Mouse (Mus musculus): ENCODE data around the gene Txnrd1.

The Txnrd1 gene

DNA sequence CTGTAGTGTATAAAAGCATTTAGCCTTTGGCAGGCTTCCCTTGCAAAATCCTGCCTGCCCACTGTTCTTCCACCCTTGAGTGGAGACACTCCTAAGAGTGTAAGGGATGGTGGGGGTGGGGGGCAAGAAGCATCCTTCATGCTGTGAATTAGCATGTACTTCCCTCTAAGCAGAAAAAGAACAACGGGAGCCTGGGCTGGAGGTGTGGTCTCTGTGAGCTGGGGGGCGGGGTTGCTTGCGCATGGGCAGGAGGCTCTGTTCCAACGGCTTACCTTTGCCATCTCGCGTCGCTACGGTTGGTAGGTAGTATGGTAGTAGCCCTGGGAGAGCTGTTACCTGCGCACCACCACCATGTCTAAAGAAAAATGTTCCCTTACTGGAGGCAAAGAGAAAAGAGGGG, 32.6 kb downstream of the Txnrd1 start, which contains the start of gene Eid3:
TSS of gene Eid3 (plus strand) at position 271 of the 400 bp plus-strand sequence.
- no peak for DNase-seq (ENCODE audit: low spot score)

DNA sequence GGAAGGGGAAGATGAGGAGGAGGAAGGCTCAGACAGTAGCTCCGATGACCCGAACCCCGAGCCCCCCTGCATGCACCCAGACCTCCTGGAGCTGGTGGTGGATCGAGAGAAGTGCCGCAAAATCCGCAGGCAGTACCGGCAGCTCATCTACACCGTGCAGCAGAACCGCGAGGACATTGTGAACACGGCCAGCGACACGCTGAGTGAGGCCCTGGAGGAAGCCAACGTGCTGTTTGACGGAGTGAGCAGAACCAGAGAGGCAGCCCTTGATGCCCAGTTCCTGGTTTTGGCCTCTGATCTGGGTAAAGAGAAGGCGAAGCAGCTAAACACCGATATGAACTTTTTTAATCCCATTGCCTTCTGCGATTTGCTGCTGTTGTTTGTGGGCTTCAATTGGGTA, 33.1 kb downstream of the Txnrd1 start:
- DNase-seq (ENCODE audit: low spot score) = no peak

DNA sequence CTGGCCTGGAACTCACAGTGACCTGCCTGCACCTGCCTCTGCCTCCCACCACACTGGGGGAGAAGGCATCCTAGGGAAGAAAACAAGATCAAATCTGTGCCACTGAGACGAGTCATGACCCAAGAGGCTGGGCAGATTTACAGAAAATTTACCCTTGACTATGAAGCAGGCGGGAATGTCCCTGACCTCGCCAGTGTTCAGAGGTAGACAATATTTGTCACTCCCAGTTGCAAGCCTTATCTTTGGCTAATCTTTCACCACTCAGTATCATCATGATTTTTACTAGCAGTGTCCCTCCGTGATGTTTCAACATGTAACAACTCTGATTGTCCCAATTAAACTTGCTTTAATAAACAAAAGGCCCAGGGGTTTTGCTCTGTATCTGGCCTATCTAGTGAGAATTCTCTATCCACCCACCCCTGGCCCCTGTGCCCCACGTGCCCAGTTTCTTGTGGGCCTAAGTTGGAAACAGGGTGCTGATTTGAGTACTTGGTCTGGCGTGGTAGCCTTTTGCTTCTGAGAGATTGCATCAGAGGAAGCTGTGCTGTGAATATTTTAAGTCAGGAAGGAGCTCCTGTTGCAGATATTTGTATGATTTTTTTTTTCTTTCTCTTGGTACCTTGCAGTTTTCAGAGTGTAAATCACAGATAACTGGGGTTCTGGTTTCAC, 34.8 kb downstream of the Txnrd1 start:
- DNase-seq (ENCODE audit: low spot score) = no peak

DNA sequence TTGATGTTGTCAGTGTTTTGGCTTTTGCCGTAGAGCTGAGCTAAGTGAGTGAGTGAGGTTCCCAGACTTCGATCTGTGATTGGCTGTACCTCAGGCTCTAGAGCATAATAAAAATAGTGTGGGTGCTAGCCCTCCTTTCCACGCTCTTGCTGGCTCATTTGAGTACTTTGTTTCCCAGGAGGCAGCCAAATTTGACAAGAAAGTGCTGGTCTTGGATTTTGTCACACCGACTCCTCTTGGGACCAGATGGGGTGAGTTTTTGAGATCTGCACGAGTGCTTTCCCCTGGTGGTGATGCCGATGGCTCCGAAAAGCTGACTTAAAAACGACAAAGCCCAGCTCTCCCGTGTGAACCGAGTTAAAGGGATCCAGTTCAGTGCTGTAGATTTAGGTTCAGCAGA, 41.7 kb downstream of the Txnrd1 start:
- DNase-seq (ENCODE audit: low spot score) = no peak

DNA sequence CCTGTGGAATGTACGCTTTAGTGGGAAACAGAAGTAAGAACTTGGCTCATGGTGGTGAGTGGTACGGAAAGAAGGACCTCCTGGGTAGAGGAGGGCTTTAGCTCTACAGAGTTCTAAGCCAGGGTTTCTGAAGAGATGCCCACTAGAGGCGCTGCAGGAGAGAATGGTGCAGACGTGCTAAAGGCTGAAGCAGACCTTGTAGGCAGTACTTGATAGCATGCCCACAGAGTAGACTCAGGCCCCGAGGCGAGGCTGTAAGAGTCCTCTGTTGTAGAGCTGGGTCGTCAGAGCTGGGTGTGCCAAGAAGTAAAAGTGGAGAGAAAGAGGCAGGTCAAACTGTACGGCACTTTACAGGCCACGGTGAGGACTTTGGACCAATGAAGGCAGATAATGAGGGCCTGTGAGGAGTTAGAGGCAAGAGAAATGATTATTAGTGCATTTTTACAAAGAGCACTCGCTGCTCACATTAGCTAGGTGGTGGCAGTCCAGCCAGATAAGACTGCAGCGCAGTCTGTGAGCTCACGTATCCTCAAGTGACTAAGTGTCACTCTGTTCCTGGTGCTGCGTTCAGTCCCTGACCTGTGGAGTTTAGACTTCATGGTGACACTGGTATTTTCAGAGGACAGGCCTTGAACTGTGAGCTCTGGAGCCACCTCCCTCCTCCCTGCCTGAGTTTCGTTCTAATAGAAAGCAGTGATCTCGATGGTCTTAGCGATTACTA, 42.5 kb downstream of the Txnrd1 start:
- no peak for DNase-seq (ENCODE audit: low spot score)

DNA sequence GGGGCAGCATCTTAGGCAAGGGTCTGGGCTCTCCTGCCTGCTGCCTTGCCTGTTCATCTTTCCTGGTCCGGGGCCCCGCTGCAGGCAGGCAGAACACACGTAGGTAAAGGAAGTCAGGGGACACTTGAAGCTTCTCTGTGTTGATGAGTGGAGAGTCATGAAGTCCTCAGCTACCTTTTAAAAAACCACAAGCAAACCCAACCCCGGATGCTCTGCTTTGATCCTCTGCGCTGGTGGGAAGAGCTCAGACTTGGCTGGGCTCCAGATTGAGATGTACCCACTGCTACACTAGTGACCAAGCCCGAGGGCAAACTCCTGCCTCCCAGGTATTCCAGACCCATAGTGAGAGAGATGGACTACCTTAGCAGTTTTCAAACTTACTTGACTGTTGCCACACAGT, 53.6 kb downstream of the Txnrd1 start:
- DNase-seq (ENCODE audit: low spot score) = no peak

DNA sequence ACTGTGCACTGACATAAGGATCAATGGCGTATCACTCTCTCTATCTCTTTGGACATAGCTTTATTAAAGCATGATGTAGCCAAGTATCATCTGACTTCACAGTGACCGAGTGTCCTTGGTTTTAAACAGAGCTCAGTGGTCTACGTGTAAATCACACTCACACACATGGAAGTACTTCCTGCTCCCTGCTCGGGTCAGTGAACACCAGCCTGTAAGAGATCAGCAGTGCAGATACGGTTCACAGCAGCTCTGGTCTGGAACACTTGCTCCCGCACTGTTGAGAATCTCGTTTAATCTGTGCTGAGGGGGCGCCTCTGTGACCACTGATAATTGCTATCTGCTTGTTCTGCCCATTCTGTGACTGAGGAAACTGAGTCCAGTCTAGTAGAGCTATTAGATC, 54.8 kb downstream of the Txnrd1 start:
- DNase-seq (ENCODE audit: low spot score) = no peak

DNA sequence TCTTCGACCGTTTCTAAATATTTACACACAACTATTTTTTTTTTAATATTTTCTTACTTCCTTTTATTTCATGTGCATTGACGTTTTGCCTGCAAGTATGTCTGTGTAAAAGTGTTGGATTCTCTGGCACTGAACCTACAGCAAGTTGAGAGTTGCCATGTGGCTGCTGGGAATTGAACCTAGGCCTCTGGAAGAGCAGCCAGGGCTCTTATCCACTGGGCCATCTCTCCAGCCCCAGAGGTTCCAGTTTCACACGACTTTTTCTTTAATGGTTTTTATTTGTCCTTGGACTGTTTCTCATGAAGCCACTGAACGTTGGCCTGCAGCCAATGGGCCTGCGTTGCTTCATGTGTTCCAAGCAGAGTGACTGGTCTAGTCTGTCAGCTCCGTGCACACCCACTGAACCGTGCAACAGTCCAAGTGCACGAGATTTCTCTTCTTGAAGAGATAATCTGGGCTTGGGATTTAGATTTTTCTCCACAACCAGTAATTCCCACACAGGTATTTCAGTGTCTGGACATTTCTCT, 55.8 kb downstream of the Txnrd1 start:
- no peak for DNase-seq (ENCODE audit: low spot score)

DNA sequence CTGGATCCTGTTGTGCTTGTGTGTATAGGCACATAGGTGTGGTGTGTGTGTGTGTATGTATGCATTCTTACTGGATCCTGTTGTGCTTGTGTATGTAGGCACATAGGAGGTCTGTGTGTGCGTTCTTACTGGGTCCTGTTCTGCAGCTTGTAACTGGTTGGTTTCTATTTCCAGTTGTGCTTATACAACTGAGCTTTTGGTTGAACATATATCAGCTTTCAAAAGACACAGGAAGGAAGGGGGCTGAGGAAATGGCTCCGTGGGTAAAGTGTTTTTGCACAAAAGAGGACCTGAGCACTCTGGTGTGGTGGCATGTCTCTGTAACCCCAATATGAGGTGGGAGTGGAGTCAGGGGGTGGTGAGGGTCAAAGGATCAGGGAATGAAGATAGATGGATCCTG, 57.2 kb downstream of the Txnrd1 start:
- no peak for DNase-seq (ENCODE audit: low spot score)

DNA sequence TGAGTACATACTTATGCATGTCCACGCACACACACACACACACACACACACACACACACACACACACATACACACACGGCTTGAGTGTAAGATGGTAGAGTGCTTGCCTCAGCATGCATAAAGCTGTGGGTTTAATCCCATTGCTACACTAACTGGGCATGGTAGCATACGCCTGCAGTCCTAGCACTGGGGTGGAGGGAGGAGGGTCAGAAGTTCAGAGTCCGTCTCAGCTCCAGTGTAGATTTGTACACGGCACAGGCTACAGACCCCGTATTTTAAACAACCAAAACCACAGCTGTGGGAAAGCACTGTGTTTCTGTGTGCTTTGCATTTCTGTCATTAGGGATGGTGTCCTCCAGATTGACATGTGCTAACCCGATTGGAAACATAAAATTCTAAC, 57.7 kb downstream of the Txnrd1 start:
- no peak for DNase-seq (ENCODE audit: low spot score)

DNA sequence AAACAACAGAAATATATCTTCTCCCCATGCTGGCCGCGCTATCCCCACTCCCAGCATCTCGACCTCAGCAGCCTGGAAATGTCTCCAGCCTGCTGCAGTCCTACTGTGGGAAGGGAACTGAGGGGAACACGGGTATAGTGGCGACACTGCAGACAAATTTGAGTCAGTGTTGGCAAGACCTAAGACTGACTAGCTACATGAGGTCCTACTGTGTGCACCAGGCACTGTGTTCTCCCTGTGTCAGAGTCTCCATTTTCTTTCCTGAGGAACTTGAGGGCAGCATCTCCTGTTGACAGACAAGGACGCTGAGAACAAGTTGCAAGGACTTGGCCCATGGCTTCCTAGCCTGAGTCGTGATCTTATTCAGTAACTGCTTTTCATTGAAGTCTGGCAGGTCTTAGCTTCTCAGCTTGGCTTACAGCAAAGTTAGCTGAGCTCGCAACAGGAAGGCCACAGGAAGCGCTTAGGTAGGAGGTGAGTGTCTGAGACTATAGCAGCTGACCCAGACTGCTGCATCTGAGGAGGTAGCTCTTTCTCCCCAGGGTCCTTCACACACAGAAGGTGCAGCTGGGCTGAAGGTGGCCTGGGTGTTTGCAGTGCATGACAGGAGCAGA, 58.8 kb downstream of the Txnrd1 start:
- DNase-seq (ENCODE audit: low spot score) = no peak

DNA sequence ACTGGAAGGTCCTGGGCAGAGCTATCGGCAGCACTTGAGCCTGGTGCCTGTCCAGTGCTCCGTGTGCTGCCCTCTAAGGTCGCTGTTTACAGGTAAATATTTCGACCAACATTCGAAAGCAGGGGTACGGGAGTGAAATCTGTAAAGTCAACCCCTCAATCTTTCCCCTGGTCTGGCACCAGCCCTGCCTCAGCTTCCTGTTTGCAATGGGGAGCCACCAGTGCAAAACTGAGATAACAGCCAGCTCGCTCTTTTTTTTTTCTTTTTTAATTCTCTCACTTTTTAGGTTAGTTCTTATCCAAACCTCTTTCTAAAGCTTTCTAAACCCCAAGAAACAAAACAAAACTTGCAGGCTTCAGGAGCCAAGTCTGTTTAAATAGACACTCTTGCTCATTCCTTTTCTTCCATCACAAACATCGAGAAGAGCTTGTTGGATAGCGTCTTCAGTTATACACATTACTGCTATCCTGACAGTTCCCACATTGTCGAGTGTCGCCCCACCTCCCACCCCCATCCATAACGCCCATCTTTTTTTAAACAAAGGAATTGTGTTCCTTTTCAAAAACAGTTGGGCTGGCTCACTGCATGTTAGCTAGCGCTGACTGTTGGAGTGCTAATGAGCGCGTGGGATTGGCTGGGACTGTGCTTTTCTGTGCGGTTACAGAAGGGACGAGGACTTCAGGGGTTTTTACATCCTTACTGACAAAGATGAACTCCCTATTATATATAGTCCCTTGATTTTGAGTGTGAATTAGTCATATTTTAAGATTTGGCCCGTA, 60.3 kb downstream of the Txnrd1 start:
- DNase-seq (ENCODE audit: low spot score) = no peak

DNA sequence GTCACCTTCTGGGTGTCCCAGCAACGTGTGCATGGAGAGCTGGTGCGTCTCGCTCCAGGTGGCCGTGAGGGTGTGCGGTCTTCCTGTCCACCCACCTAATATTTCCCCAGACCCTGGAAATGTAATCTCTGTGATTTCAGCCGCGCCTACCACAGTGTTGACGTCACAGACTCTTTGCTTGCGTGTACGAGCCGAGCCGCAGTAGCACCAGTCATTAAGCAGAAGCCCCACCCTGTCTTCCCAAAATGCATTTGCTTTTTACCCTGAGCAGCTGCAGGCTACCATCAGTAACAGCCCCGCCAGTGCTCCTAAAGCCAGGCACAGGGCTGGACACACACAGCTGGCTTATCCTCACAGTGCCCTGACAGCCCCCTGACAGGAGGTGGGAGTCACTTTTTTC, 64.2 kb downstream of the Txnrd1 start:
- no peak for DNase-seq (ENCODE audit: low spot score)

DNA sequence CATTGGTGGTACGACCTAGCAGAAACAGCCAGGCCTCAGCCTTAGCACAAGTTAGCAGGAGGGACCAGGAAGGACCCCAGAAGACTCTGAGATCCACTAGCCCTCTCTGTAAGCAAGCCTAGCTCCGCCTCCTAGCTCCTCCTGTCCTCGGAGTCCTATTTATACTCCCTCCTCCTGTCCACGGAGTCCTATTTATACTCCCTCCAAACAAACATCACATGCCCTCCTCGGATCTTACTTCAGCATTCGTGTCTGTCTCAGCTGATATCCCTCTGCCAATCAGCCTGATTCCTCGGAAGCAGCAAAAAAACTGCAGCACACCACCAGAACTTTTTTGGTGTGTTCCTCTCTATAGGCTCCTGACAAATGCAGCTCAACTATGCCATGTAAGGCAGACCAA, 65.1 kb downstream of the Txnrd1 start:
- DNase-seq (ENCODE audit: low spot score) = no peak

DNA sequence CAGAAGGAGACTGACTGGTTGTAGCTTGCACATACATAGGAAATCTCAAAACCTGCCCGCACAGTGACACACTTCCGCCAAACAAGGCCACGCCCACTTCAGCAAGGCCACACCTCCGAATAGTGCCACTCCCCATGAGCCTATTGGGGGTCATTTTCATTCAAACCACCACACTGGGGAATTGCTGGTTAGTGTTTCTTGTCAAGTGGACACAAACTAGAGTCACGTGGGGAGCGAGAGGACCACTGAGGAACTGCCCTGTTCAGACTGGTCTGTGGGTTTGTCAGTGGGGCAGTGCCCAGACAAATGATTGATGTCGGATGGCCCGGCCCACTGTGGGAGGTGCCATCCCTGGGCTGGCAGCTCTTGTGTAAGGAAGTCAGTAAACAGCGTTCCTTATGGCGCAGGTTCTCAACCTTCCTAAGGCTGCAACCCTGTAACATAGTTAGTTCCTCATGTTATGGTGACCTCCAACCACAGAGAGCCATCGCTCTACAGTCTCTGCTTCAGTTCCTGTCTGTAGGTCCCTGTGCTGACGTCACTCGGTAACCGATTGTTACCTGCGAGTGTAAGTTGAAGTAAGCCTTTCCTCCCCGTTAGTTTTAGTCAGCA, 66.2 kb downstream of the Txnrd1 start:
- peak; percentile 61 for DNase-seq (ENCODE audit: low spot score)

DNA sequence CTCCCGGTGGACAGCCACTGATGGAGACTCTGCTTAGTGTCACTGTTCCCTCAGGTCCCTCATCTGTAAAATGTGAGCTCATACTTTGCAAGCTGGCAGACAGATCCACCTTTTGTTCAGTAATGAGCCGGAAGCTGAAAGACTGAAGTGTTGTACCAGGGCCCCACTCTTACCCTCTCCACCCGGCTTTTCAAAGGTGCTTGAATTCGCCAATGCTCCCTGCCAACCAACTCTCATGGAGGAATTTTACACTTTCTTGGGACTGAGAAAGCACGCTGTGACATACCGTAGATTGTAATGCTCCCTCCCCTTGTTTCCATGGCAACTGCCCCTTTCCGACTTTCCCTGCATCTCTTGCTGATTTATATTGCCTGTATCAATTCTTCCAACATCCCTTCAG, 66.8 kb downstream of the Txnrd1 start:
- DNase-seq (ENCODE audit: low spot score) = no peak

DNA sequence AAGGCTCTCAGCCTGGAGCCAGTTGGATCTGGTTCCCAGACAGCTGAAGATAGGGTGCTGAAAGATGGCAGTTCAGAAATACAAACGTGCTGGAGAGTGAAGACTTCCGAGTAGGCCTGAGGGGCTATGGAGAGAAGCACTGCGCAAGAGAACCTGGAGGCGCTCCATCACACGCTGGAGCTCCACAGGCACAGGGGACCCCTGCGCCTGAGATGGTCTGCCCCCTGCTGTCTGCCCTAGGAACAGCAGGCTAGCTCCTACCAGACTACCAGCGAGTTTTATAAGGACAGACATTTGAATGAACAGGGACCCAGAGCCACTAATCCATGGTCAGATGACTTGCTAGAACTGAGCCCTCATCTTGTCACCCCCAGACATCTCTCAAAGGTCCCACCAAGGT, 67.7 kb downstream of the Txnrd1 start:
- peak; percentile 75 for DNase-seq (ENCODE audit: low spot score)

DNA sequence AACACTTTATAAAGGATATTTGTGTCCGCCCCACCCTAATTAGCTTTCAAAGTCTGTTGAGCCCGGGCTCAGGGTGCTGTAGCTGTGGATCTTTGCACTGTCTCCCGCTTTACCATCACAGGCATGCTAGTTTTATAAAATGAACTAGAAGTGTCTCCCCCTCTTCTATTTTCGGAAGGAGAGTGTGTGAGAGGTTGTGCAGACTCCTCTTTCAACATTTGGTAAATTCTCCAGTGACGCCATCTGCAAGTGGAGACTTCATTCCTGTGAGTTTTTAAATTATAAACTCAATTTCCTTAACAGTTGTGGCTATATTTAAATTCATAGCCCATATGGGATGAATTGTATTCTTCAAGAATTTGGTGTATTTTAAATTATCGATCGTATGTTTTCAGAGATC, 74.8 kb downstream of the Txnrd1 start:
- DNase-seq (ENCODE audit: low spot score) = no peak

DNA sequence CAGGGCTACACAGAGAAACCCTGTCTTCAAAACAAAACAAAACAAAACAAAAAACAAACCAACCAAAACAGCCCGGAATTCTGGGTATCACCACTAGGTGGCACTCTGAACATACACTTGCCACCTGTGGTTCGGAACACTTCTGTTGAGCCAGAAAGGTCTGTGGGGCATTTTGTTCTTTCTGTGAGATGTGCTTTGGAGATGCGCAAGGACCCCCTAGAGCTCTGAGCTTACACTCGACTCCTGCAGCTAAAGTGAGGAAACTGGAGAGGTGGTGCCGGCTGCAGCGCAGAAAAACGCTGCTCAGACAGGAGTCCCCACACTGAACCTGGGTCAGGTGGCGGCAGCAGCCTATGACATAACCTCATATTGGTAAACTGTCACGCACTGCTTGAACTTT, 75.6 kb downstream of the Txnrd1 start:
- peak; percentile 54 for DNase-seq (ENCODE audit: low spot score)

DNA sequence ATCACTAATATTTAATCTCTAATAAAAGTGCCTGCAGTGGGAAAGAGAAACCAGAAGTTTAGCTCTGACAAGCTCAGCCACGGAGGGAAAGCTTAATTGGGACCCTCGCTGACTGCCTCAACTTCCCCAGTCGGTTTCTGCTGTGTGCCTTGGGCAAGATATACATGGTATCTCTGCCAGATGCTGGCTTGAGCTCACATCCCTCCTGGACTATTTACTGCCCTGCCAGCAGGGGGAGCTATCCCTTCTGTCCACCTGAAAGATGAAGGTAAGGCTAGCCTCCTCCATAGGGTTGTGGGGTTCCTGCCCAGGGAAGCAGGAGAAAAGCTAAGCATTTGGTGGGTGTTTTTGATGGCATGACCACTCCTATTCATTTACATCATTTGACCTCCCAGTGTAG, 76.4 kb downstream of the Txnrd1 start:
- DNase-seq (ENCODE audit: low spot score) = no peak

DNA sequence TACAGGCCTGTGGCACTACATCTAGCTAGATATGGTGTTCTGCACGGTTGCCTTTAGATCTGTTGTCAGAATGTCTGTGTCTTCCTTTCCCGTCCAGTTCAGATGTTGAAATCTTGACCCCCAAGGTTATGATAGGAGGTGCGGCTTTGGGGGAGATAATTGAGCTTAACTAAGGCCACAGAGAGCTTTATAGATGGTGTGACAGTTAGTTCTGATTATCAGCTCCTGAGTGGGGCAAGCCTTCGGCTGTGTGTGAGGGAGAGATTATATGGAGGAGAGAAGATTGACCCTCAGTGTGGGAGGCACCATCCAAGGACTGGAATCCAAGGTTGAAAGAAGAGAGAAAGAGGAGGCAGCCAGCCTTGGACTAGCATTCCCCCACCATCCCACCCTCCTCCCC, 79.5 kb downstream of the Txnrd1 start:
- no peak for DNase-seq (ENCODE audit: low spot score)

DNA sequence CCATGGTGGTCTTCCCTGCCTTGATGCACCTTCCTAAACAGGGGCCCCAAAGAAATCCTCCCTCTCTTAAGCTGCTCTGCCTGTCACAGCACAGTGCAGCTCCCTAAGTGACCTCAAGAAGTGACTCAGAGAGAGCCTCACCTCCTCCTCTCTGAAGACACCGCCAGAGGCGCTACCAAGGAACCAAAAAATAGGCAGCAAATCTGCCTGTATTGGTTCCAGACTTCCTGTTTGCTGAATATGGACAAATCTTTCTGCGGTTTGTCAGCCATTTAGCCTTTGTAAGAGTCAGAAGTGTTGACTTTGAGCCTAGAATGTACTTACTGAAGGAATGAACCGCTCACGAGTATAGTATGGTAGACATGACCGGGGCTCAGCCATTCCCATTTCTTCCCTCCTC, 80.0 kb downstream of the Txnrd1 start:
- DNase-seq (ENCODE audit: low spot score) = no peak

Measured in spleen, adult 12 weeks (tissue).